ENCODE assay signal across 27 mouse cellular contexts in the genomic region with DNA sequence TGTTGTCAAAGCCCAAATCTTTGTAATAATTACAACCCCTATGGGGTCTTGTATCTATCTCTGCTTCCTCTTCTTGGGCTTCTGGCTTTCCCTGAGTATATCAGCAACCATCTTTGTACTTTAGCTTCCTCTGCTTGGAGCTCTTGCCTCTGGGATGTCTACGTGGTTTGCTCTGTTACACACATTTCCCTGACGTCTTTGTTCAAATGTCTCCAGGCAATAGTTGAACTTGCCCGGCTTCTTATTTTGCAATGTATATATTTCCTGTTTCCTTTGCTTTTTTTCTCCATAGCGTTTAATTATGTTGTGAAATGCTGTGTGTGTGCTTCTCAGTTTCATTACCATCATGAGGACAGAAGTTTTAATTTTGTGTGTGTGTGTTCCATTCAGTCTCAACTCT. TPM values are rescaled to one million over a fixed set of nuclear protein-coding genes. Genes with fewer than 3 reads are reported as not detected.
A peak's percentile ranks its signal among the peaks of the same experiment; 100 is the strongest.
DNase-seq lines count a peak whose midpoint lies in the region; ATAC-seq and TF ChIP-seq lines count a peak whose summit lies in the region.
"Had no signal": no experiment of that assay in that cellular context is flagged by ENCODE, and none has a peak within 500 bp of the region (broad histone marks: within the 10 kb centered on the region; RNA-seq: fewer than 3 reads in every experiment).

No protein-coding gene starts in this region.

- H3K27me3 ChIP-seq in lung, postnatal 0 days (replicated peaks; ENCODE audit: insufficient read depth, low read length): no peaks in the 10 kb centered on the region

- no peak overlapping the region for H3K27ac ChIP-seq in lung, postnatal 0 days (ENCODE audit: low read length)
- H3K27ac ChIP-seq: embryonic facial prominence, embryonic 10.5 days; embryonic facial prominence, embryonic 13.5 days; forebrain, embryonic 10.5 days; forebrain, embryonic 13.5 days; gastrocnemius, adult 2 months; heart, adult 2 months; heart, embryonic 10.5 days; heart, embryonic 13.5 days; hindbrain, embryonic 12.5 days; hindbrain, embryonic 15.5 days had no signal

- no peak for TF ChIP-seq CTCF in lung, postnatal 0 days (IDR thresholded peaks at IDR 0.05)

- no peak overlapping the region for H3K4me3 ChIP-seq in lung, postnatal 0 days (ENCODE audit: low read depth, low read length)
- H3K4me3 ChIP-seq: embryonic facial prominence, embryonic 10.5 days; embryonic facial prominence, embryonic 13.5 days; erythroblast, embryonic 14.5 days; forebrain, embryonic 10.5 days; forebrain, embryonic 13.5 days; gastrocnemius, adult 2 months; heart, adult 2 months; heart, embryonic 10.5 days; heart, embryonic 13.5 days; hindbrain, embryonic 12.5 days; hindbrain, embryonic 15.5 days had no signal

- 36% methylated on average over 4 of the region's 4 CpGs for WGBS in lung, postnatal 0 days

- peak; percentile 54 for DNase-seq in lung, postnatal 0 days (ENCODE audit: low spot score)
- no peak for DNase-seq in lung, postnatal 10 days
- DNase-seq in gonadal fat pad, adult 2 months (ENCODE audit: low read depth): peak; percentile 28
- no peak for DNase-seq in kidney, postnatal 36 days
- DNase-seq in embryo, embryonic 11 days: no peak
- DNase-seq: adrenal gland, postnatal 10 days; adrenal gland, postnatal 36 days; cerebellum, adult 18-20 months; cerebellum, adult 9-10 months; cerebellum, postnatal 14 days; forebrain, postnatal 0 days; gastrocnemius, adult 2 months; gastrocnemius, postnatal 14 days; heart, adult 2 months; heart, postnatal 14 days had no signal

- no peak for TF ChIP-seq EP300 in lung, postnatal 0 days (IDR thresholded peaks at IDR 0.05)

- H3K4me1 ChIP-seq in lung, postnatal 0 days (ENCODE audit: insufficient read depth, low read depth, low read length): no peaks in the 10 kb centered on the region

- no peaks in the 10 kb centered on the region for H3K36me3 ChIP-seq in lung, postnatal 0 days (ENCODE audit: insufficient read depth, low read length)
- H3K36me3 ChIP-seq: embryonic facial prominence, embryonic 10.5 days; embryonic facial prominence, embryonic 13.5 days; forebrain, embryonic 10.5 days; heart, embryonic 10.5 days; heart, embryonic 13.5 days; hindbrain, embryonic 12.5 days; hindbrain, embryonic 15.5 days had no signal

- no peak overlapping the region for H3K4me2 ChIP-seq in lung, postnatal 0 days (replicated peaks; ENCODE audit: low read depth, low read length)
- H3K4me2 ChIP-seq: embryonic facial prominence, embryonic 13.5 days; forebrain, embryonic 13.5 days; heart, embryonic 13.5 days; hindbrain, embryonic 12.5 days; hindbrain, embryonic 15.5 days had no signal

- ATAC-seq in lung, postnatal 0 days: no peak
- ATAC-seq in common myeloid progenitor, adult 5-6 weeks (replicated peaks; ENCODE audit: low read depth, poor library complexity, severe bottlenecking): peak; percentile 54; the same call in 1 of the 2 replicates
- ATAC-seq in megakaryocyte progenitor cell, adult 5-6 weeks (replicated peaks; ENCODE audit: poor library complexity): peak; percentile 90
- ATAC-seq: forebrain, embryonic 13.5 days; forebrain, postnatal 0 days had no signal

- no peaks in the 10 kb centered on the region for H3K9me3 ChIP-seq in lung, postnatal 0 days (ENCODE audit: low read length)
- H3K9me3 ChIP-seq: embryonic facial prominence, embryonic 10.5 days; embryonic facial prominence, embryonic 13.5 days; forebrain, embryonic 10.5 days; forebrain, embryonic 13.5 days; heart, embryonic 10.5 days; heart, embryonic 13.5 days; hindbrain, embryonic 12.5 days; hindbrain, embryonic 15.5 days had no signal

- no peak overlapping the region for H3K9ac ChIP-seq in lung, postnatal 0 days (replicated peaks; ENCODE audit: low read depth)
- H3K9ac ChIP-seq: embryonic facial prominence, embryonic 13.5 days; forebrain, embryonic 13.5 days; forebrain, postnatal 0 days; heart, embryonic 13.5 days; hindbrain, embryonic 12.5 days; hindbrain, embryonic 15.5 days had no signal

RNA-seq across cellular contexts. Expression of gene Lepr, which starts 4.5 kb away (rescaled TPM):
- 13.4 and 13.9 TPM in 2 replicates for polyA plus RNA-seq in lung, postnatal 0 days (2015; fragmentation: Nextera tagmentation; extraction: Ambion mirVana)
- total RNA-seq in common myeloid progenitor, adult 5-6 weeks (2017): 0.32 TPM in 1 of 2 replicates, not detected in the other
- 1.7 and 2.2 TPM in 2 replicates for polyA plus RNA-seq in gonadal fat pad, adult 2 months (2012; rRNA removed)
- 0.91 TPM in 1 of 2 replicates, not detected in the other for total RNA-seq in megakaryocyte progenitor cell, adult 5-6 weeks (2015)
- 0.04 TPM in 1 of 2 replicates, not detected in the other for total RNA-seq in megakaryocyte progenitor cell, adult 5-6 weeks (2017)
- total RNA-seq: hematopoietic stem cell, adult 5-6 weeks had no signal
- polyA plus RNA-seq: erythroblast, embryonic 14.5 days had no signal

Comparison
In these comparisons a context has a peak if more than half of its experiments do, and no peak if none do; other contexts are left out.
1. DNase-seq: peak in lung, postnatal 0 days (single experiment) and gonadal fat pad, adult 2 months (single experiment); none in lung, postnatal 10 days (single experiment), kidney, postnatal 36 days (0 of 2) and embryo, embryonic 11 days (single experiment).